Mouse (Mus musculus) kidney, adult 2 months (tissue): ENCODE results near the gene Kcnk16.

Source experiments
- CTCF ChIP-seq: fragments of 200-500 bp; conservative IDR thresholded peaks from 2 replicates; pipeline ENCODE4 v1.5.1; 2011; ENCODE audit warnings: low read depth, mild to moderate bottlenecking, control low read depth, low read length, moderate library complexity, mixed read lengths; ENCODE audit not compliant: insufficient read depth, insufficient read length
- POLR2A ChIP-seq: fragments of 200-500 bp; IDR thresholded peaks from one replicate; pipeline ENCODE4 v1.6.1; 2011; ENCODE audit warnings: low read depth, low read length, control low read depth

DNA sequence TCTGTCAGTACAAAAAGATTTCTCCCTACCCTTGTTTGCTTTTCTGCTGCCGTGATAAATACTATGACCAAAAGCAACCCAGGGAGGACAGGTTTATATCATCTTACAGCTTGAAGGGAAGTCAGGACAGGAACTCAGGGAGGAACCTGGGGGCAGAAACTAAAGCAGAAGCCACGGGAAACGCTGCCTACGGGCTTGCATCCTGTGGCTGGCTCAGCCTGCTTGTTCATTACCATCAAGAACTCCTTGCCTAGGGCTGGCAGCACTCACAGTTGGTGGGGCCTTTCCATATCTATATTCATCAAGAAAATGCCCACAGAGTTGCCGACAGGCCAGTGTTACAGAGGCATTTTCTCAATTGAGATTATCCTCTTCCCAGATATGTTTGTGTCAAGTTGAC, 53.2 kb downstream of the Kcnk16 start:
- TF ChIP-seq CTCF = no peak
- TF ChIP-seq POLR2A = no peak
